Mouse (Mus musculus): ENCODE measurements at regions not wholly inside any gene's neighbourhood (a gene's known extent, or its start where the extent isn't known, plus 50 kb on each side); places are given as distances from the start of the nearest gene placed in this dataset.
"Not testable (repeated sequence)": the region's sequence is repeated elsewhere in the genome, so short reads cannot be mapped to it uniquely, and the experiment has no call there.

DNA sequence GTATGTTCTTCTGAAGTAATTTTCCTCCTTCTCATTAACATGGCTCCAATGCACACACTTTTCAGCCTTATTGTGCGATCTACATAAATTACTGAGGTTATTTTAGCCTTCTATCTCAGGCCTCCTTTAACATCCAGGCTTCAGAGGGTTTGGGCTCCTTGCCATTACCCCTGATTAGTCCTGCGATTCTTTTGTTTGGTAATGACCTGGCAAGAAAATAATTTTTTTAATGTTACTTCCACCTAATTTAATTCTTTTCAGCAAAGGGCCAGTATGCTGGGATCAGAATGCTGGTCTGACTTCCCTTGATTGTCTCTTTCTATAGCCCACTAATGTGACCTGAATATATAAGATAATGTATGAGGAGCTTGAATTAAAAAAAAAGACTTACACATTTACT lies 739.4 kb downstream of the Tbl1xr1 start:
- WGBS, result 89% methylated on average over 2 of the region's 2 CpGs
- H3K27ac ChIP-seq, result no peak overlapping the region
- ATAC-seq (ENCODE audit: low FRiP score, low read depth), result no peak
- H3K9ac ChIP-seq, result no peak overlapping the region
- no peaks in the 10 kb centered on the region for H3K36me3 ChIP-seq
- H3K4me3 ChIP-seq, result no peak overlapping the region
- no peaks in the 10 kb centered on the region for H3K27me3 ChIP-seq
- no peak overlapping the region for H3K4me2 ChIP-seq (replicated peaks)
- no peaks in the 10 kb centered on the region for H3K4me1 ChIP-seq
- H3K9me3 ChIP-seq, result no peaks in the 10 kb centered on the region

DNA sequence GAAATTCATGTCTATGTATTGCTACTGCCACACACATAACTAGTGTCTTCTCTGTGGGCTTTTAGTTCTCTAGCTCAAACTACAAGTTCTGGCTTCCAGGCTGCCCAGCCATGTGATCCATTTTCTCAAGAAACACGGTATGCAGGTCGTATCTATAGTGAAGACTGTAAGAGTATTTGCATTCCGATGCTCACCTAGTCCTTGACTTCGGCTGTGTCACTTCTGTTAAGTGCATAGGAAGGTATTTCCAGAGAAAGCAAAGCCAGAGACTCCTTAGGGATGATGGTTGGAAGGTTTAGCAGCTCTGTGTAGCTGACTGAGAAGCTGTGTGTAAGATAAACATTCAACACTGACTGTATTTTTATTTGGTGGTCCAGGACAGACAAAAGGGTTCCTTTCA lies 750.0 kb downstream of the Tbl1xr1 start:
- WGBS, result 67% methylated on average over 4 of the region's 4 CpGs
- H3K27ac ChIP-seq, result no peak overlapping the region
- H3K27me3 ChIP-seq, result no peaks in the 10 kb centered on the region
- no peak overlapping the region for H3K9ac ChIP-seq
- no peaks in the 10 kb centered on the region for H3K36me3 ChIP-seq
- no peak overlapping the region for H3K4me2 ChIP-seq (replicated peaks)
- no peak overlapping the region for H3K4me3 ChIP-seq
- no peak for ATAC-seq (ENCODE audit: low FRiP score, low read depth)
- no peaks in the 10 kb centered on the region for H3K9me3 ChIP-seq
- H3K4me1 ChIP-seq, result no peaks in the 10 kb centered on the region

DNA sequence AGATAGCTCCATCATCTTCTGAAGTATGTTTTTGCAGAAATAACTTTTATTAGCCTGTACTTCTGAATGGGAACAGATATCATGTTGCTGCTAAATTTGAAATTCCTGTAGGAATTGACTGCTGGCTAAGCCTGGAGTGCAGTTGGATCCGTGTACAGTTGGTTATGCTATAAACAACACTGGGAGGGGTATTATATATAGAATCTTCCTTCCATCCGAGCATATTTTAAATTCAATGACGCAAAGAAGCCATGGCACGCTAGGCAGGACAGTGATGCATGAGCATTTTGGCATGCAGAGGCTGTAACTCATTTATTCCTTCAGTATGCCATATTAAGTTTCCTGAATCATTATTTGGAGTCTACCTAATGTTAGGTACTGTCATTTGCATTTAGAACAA lies 762.5 kb downstream of the Tbl1xr1 start:
- no peak overlapping the region for H3K4me2 ChIP-seq (replicated peaks)
- H3K9me3 ChIP-seq, result peaks cover 5% of the 10 kb centered on the region; the same call in 1 of the 2 replicates
- H3K9ac ChIP-seq, result no peak overlapping the region
- H3K4me3 ChIP-seq, result no peak overlapping the region
- H3K4me1 ChIP-seq, result no peaks in the 10 kb centered on the region
- H3K36me3 ChIP-seq, result no peaks in the 10 kb centered on the region
- no peak for ATAC-seq (ENCODE audit: low FRiP score, low read depth)
- H3K27ac ChIP-seq, result no peak overlapping the region
- 82% methylated on average over 4 of the region's 4 CpGs for WGBS
- no peaks in the 10 kb centered on the region for H3K27me3 ChIP-seq

DNA sequence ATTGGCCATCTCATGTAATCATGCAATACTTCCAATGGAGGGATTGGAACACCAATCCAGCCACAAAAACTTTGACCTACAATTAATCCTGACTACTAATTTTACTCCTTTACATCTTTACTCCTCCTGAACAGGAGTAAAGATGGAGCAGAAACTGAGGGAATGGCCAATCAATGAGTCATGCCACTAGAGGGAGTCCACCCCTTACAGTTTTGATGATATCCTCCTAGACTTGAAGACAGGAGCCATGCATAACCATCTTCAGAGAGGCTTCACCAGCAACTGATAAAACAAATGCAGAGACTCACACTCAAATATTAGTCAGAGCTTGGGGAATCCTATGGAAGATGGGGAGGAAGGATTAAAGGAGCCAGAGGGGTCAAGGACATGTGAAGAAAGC lies 774.0 kb downstream of the Tbl1xr1 start:
- Histone ChIP-seq H3K27me3 (no peaks in the 10 kb centered on the region), H3K36me3 (no peaks in the 10 kb centered on the region), H3K4me3 (no peak overlapping the region), H3K4me2 (replicated peaks) (no peak overlapping the region), H3K9me3 (no peaks in the 10 kb centered on the region), H3K4me1 (no peaks in the 10 kb centered on the region), H3K9ac (no peak overlapping the region), H3K27ac (no peak overlapping the region)
- no peak for ATAC-seq (ENCODE audit: low FRiP score, low read depth)

DNA sequence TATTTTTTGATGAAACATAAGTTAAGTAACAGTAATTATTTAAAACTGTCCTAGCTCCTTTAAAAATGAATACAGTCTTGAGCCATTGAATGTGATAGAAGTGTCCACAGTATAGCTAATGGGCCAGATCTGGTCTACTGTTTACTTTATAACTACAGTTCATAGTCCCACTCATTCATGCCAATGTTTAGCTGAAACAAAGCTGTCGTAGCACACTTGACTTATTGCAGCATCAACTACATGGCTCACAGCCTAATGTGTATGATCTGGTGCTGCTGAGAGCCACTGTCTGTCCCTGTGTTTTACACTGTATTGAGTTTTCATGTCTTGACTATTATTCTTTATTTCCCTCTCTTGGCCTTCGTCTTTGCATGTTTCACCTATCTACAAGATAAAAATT lies 787.1 kb downstream of the Tbl1xr1 start:
- no peaks in the 10 kb centered on the region for H3K4me1 ChIP-seq
- no peak overlapping the region for H3K27ac ChIP-seq
- no peak overlapping the region for H3K9ac ChIP-seq
- no peaks in the 10 kb centered on the region for H3K9me3 ChIP-seq
- WGBS, result 89% methylated on average over 2 of the region's 2 CpGs
- no peak overlapping the region for H3K4me2 ChIP-seq (replicated peaks)
- H3K27me3 ChIP-seq, result no peaks in the 10 kb centered on the region
- H3K4me3 ChIP-seq, result no peak overlapping the region
- no peak for ATAC-seq (ENCODE audit: low FRiP score, low read depth)
- H3K36me3 ChIP-seq, result no peaks in the 10 kb centered on the region

DNA sequence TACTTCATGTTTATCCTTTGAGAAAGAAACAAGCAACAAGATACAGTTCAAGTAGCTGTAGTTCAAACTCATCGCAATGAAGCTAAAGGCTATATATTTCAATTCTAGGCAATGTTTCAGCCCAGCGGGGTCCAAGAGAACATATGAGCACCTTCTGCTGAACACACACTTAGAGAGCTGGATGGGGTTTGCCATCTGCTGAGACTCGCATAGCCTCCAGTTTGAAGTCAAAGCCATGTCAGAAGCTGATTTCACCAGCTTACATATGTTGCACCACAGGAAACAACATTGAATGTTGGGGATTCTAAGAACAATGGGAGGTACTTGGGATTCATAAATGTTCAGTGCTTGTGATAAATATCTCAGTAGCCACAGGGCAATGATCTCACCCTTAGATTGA lies 801.4 kb downstream of the Tbl1xr1 start:
- H3K36me3 ChIP-seq, result no peaks in the 10 kb centered on the region
- WGBS, result 93% methylated on average over 3 of the region's 3 CpGs
- no peak overlapping the region for H3K27ac ChIP-seq
- no peak overlapping the region for H3K9ac ChIP-seq
- no peak overlapping the region for H3K4me3 ChIP-seq
- H3K4me1 ChIP-seq, result no peaks in the 10 kb centered on the region
- H3K4me2 ChIP-seq (replicated peaks), result no peak overlapping the region
- no peaks in the 10 kb centered on the region for H3K9me3 ChIP-seq
- H3K27me3 ChIP-seq, result no peaks in the 10 kb centered on the region
- no peak for ATAC-seq (ENCODE audit: low FRiP score, low read depth)

DNA sequence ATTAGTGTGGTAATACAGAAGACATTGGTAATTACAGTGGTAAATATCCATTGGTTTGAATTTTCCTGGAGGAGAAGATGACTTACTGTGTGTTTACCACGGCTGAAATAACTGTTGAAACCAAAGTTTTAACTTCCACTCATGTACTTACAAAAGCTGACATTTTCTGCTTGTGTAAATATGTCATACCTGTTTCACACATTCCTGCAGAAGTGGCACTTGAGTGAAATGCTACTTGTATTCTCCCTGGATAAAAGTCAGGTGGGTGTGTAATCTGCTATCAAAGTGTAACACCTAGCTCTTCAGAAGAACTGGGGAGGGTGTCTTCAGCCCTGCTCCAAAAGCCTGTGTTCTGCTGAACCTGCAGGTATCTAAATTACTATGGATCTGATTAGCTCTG lies 816.3 kb downstream of the Tbl1xr1 start:
- H3K9me3 ChIP-seq, result no peaks in the 10 kb centered on the region
- H3K9ac ChIP-seq, result no peak overlapping the region
- H3K4me1 ChIP-seq, result no peaks in the 10 kb centered on the region
- H3K27ac ChIP-seq, result no peak overlapping the region
- H3K27me3 ChIP-seq, result no peaks in the 10 kb centered on the region
- no peak overlapping the region for H3K4me3 ChIP-seq
- WGBS, result 44% methylated on average over 1 of the region's 1 CpGs
- no peak for ATAC-seq (ENCODE audit: low FRiP score, low read depth)
- no peaks in the 10 kb centered on the region for H3K36me3 ChIP-seq
- H3K4me2 ChIP-seq (replicated peaks), result no peak overlapping the region

DNA sequence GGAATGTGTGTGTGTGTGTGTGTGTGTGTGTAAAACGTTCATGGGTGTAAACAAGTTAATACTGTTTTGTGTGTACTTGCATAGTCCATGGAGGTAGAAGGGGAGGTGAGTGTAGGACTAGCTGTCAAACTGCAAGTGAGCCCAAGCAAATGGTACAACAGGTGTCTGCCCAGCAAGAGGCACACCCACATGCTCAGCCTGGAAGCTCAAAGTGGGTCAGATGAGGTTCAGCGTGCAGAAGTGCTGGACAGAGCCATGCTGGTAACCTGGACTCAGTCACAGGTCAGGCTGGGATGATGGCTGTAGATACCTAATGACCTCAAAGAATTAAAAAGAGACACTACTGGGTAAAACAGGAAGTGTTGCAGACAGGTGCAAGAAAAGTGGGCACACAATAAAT lies 821.2 kb downstream of the Tbl1xr1 start:
- Histone ChIP-seq H3K4me2 (replicated peaks) (no peak overlapping the region), H3K4me3 (no peak overlapping the region), H3K27me3 (no peaks in the 10 kb centered on the region), H3K9me3 (no peaks in the 10 kb centered on the region), H3K27ac (no peak overlapping the region), H3K36me3 (no peaks in the 10 kb centered on the region), H3K4me1 (no peaks in the 10 kb centered on the region), H3K9ac (no peak overlapping the region)
- ATAC-seq (ENCODE audit: low FRiP score, low read depth), result no peak
- WGBS, result 48% methylated on average over 2 of the region's 2 CpGs

DNA sequence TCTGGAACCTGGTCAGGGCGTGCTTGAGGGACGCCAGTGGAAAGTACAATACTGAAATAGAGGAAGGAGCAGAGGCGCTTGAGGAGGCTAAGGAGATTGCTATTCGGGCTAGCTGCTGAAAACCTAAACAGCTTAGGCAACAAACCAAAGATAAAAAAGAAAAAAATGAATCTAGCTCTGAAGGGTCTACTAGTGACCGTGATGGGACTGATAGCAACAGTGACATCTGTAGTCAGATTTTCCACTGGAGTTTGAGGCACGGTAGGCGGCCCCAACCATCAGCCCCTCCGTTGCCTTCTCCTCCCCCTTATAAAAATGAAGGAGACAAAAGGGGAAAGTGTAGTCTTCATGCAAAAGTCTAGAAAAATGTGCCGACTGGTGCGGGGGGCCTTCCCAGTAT lies 824.5 kb downstream of the Tbl1xr1 start:
- WGBS, result 91% methylated on average over 10 of the region's 10 CpGs
- Histone ChIP-seq H3K9ac (no peak overlapping the region), H3K9me3 (no peaks in the 10 kb centered on the region), H3K36me3 (no peaks in the 10 kb centered on the region), H3K4me1 (no peaks in the 10 kb centered on the region), H3K27ac (no peak overlapping the region), H3K4me3 (no peak overlapping the region), H3K27me3 (no peaks in the 10 kb centered on the region), H3K4me2 (replicated peaks) (no peak overlapping the region)
- no peak for ATAC-seq (ENCODE audit: low FRiP score, low read depth)

DNA sequence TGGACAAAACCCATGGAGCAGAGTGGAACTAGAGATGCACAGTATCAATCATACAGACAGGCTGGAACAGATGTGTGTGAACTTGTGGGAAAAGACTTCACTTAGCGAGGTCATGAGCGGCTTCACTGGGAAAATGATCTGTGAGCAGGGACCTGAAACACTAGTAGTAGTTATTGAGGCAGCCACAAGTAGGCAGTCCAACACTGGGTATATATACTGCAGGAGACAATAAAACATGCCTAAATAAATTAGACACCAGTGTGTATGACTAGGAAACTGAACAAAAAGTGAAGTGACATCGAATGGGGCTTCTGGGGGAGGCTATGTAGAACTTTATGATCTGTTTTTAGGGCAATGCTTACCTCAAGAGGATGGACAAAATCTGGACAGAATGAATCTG lies 852.5 kb downstream of the Tbl1xr1 start:
- H3K9me3 ChIP-seq, result no peaks in the 10 kb centered on the region

DNA sequence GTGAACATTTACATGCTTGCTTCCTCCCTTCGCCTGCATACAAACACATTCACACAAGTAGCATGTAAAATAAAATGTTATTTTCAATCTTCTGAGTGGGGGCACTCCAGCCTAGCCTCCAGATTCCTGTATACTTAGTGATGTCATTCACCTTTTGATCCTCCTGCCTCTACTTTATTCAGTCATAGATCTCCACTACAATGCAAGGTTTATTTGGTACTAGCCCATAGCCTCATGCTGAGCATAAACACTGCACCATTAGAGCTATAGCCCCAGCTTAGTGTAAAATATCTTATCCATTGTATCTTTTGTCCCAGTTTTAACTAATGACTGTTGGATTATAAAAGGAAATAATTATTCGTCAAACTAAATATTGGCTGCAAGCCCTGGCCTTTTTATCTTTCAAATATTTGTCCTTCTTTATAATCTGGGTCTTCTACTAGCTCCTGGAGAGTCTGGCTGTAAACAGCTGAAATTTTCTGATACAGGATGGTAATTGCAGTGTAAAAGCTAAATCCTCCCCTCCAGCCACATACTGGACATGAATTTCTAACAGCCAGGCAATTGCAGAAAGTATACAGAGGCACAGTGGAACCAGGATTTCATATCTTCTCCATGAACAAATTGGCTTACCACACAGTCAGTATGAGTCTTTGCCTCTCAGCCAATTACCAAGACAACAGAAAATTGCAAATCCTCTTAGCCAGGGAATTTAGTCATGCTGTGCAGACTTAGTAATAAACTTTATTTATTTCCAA lies 853.5 kb downstream of the Tbl1xr1 start:
- Histone ChIP-seq H3K27me3 (no peaks in the 10 kb centered on the region), H3K27ac (no peak overlapping the region), H3K9me3 (no peaks in the 10 kb centered on the region), H3K36me3 (no peaks in the 10 kb centered on the region), H3K4me1 (no peaks in the 10 kb centered on the region), H3K4me3 (no peak overlapping the region), H3K4me2 (replicated peaks) (no peak overlapping the region), H3K9ac (no peak overlapping the region)
- 81% methylated on average over 2 of the region's 2 CpGs for WGBS
- no peak for ATAC-seq (ENCODE audit: low FRiP score, low read depth)

More for the DNA sequence above, 852.5 kb downstream of the Tbl1xr1 start:
- Histone ChIP-seq H3K36me3 (no peaks in the 10 kb centered on the region), H3K27ac (no peak overlapping the region), H3K4me1 (no peaks in the 10 kb centered on the region), H3K27me3 (no peaks in the 10 kb centered on the region), H3K4me2 (replicated peaks) (no peak overlapping the region), H3K9ac (no peak overlapping the region), H3K4me3 (no peak overlapping the region)
- 80% methylated on average over 3 of the region's 3 CpGs for WGBS
- ATAC-seq (ENCODE audit: low FRiP score, low read depth), result no peak

DNA sequence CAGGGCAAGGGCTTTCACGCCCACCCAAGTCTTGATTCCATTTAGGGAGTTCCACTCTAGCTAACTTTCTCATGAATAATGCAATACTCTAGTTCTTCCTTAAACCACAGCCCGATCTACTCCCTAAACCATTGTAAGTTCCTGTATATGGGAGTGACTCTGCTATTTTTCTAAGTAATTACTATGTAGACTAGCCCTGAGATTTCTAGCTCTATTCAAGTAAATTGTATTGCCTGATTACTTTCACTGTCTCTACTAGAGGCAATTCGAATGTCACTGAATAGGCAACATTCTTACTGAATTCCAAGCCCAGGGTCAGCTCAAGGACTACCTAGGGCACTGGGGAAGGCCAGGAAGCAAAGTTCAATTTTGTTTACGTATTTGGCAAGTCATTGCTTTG lies 869.2 kb downstream of the Tbl1xr1 start:
- not testable (repeated sequence) for ATAC-seq (ENCODE audit: low FRiP score, low read depth); H3K9me3 ChIP-seq; H3K36me3 ChIP-seq; H3K9ac ChIP-seq; H3K4me3 ChIP-seq; H3K4me2 ChIP-seq (replicated peaks); H3K27ac ChIP-seq; H3K27me3 ChIP-seq; H3K4me1 ChIP-seq
- 79% methylated on average over 4 of the region's 4 CpGs for WGBS

DNA sequence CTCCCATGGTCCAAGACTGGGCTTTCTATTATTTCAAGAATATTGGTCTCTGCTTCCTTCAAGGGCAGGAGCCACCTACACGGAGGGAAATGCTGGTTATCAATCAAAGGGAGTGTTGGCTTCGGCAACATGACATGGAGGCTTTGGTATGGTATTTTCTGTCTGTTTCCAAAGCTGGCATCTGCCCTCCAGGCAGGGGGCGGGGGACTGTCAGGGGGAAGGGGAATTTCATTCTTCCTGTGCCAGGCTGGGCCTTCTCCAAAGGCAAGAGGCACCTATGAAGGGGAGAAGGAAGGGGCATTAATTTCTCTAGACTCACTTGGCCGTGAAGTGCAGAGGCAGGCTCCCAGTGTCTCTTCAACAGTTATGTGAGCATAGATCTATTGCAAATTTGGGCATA lies 870.7 kb downstream of the Tbl1xr1 start:
- H3K27me3 ChIP-seq, result no peaks in the 10 kb centered on the region
- no peaks in the 10 kb centered on the region for H3K36me3 ChIP-seq
- H3K4me3 ChIP-seq, result no peak overlapping the region
- no peaks in the 10 kb centered on the region for H3K4me1 ChIP-seq
- no peak overlapping the region for H3K4me2 ChIP-seq (replicated peaks)
- H3K9me3 ChIP-seq, result no peaks in the 10 kb centered on the region
- H3K9ac ChIP-seq, result no peak overlapping the region
- no peak for ATAC-seq (ENCODE audit: low FRiP score, low read depth)
- H3K27ac ChIP-seq, result no peak overlapping the region
- WGBS, result 76% methylated on average over 4 of the region's 4 CpGs
